Mouse (Mus musculus) mouse trophoblast stem cell (cell line): Measurements from ENCODE around the gene Tmem189.

ENCODE experiments used
- in situ Hi-C, 2 experiments: fragments of 300-500 bp; cut with MseI, MboI; formaldehyde crosslinking; loops; 2 replicates in 1 of 2; 3 replicates in 1 of 2; pipeline ENCODE4 v1.15.1; 2025

Gene Tmem189

GRCm38 (mm10) chr2:167689501-167690218, at the start of gene Tmem189:
Gene Tmem189, minus strand, starts transcription at chr2:167689822.
- in situ Hi-C loops: loop anchor here (5.0 kb wide), 1 partner anchor 203 kb away; no protein-coding TSS in a partner anchor

- in situ Hi-C loops: no loop called here
Measured at GRCm38 (mm10) chr2:167739030-167739429, 49.4 kb upstream of the Tmem189 start.

DNA sequence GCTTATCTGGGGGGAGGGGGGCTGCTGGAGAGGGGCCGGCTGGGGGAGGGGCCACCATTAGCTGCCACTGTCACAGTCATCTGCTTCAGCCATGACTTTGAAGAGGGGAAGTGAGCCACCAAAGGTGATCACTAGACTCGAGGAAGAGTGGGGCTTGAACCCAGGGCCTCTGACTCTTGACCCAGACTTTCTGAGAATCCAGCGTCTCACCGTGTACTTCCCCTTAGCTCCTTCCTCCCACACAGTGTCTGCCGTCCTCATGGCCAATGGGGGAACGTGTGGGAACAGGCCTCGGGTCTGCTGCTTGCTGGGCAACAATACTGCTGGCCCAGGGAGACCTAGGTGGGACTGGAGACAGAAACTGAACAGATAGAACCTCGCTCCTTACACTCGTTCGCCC, 45.2 kb upstream of the Tmem189 start:
- in situ Hi-C loops: no loop called here

DNA sequence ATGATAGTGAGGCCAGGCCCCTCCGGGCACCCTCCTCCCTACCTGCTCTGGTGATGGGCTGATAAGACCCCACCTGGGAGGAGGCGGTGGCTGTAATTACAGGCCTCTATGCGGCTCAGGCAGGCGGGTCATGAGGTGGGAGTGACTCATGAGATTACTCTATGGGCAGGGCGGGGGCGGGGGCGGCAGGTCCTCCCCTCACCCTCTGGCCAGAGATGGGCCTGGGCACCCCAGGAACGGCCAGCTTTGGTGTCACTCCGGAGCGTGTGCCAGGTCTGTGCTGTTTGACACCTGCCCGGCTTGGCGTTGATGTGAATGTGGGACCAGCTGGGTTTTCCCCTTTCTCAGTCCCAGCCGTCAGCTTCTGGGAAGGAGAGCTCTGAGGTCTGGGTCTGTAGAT, 41.5 kb upstream of the Tmem189 start:
- in situ Hi-C loops: no loop called here

DNA sequence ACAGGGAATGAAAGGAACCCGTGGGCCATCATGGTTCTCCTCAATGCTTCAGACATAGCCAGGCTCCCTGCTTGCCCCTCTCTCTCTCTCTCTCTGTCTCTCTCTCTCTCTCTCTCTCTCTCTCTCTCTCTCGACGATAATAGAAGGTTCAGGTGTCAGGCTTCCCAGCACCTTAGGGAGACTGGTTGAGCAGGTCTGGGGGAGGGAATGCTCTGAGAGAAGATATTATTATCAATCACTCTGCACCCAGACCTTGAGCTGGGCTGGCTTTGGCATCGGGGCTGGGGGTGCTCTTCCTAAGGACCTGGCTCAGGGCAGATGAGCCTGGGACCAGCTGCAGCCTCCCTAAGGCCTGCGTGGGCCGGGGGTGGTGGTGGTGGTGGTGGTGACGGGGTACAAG, 40.4 kb upstream of the Tmem189 start:
- in situ Hi-C loops: no loop called here

GRCm38 (mm10) chr2:167727161-167727560, 37.5 kb upstream of the Tmem189 start:
- in situ Hi-C loops: no loop called here

GRCm38 (mm10) chr2:167725879-167726278, 36.3 kb upstream of the Tmem189 start:
- in situ Hi-C loops: no loop called here

DNA sequence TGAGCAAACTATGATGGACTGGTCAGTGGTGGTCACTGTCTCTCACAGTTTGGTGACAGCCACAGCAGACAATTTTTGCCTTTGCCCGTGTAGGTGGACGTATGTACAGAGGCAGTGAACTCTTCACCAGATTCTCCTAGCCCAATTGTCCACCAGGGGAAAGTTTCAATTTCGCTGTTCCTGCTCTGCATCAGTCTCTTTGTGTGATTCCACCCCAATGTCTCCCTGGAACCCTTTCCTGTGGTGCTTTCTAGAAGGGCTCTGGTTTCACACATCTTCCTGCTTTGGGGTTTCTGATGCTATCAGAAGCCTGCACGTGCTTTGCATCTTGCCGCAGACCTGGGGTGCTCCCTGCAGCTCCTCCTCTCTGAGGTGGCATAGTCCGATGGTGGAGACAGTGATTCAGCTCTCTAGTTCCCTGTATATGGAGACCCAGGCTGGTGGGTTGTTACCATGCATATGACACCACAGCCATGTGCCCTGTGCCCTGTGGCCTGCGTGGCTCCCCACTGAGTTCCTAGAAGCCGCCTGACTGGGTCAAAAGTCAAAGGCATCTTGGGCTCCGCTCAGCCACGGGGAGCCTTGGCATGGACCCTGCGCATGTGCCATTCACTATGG, 34.1 kb upstream of the Tmem189 start:
- in situ Hi-C loops: no loop called here

DNA sequence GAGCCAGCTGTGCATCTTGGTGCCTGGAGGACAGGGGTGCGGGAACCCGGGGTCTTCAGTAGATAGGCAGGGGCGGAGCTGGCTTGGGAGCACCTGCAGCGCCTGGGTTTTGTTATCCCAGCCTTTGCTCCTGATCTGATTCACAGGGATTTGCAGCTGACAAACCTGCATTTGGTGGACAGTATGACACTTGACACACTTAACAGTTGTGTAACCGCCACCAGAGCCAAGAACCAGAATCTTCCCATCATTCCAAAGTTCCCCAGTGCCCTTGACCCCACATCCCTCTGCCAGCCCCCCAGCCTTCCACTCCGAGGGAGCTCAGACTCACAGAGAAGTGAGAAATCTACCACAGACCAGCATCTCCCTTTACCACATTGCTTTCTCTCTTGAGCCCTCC, 32.9 kb upstream of the Tmem189 start:
- in situ Hi-C loops: no loop called here

DNA sequence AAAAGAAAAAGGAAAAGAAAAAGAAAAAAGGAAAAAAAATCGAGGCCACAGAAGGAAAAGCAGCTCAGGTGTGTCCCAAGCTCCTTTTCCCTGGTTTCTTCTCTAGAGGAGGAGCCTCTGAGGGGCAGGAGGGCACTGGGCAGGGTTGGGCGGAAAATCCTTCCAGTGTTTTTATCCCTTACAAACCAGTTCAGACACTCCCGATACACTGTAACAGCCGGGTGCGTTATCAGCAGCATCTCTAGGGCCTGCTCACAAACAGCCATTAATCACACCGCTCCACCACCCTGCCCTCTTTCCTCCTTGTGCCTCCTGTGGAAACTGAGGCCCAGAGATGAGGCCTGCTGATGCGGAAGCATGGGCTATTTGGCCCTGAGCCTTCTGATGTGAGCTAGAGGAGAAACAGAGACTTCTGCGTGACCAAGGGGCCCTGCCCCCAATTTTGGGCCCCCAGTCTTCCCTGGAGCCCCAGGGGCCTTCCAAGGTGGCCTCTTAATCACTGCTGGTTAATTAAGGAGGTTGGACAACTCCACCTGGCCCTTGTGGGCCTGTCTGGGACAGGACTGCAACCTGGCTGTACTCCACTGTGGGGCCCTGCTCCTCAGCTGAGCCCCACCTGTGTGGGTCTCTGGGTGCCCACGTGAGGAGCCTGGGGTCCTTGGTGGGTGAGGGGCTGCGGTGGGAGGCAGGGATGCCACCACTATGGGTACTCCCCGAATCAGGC, 31.7 kb upstream of the Tmem189 start:
- in situ Hi-C loops: no loop called here

DNA sequence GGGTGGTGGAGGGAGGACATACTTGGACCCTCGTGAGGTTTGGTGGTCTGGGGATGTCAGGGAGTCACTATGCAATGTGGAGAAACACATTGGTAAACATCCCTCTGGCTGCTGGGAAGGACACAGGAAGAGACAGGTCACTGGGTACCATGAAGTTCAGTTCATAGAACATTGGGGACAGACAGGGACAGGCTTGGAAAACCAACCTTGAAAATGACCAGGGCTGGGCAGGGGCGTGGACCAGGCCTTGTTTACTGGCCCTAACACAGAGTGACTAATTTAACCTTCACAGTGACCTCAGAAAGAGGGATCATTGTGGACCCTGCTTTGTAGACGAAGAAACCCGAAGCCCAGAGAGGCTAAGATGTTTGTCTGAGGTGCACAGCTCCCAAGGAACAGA, 29.9 kb upstream of the Tmem189 start:
- in situ Hi-C loops: no loop called here

DNA sequence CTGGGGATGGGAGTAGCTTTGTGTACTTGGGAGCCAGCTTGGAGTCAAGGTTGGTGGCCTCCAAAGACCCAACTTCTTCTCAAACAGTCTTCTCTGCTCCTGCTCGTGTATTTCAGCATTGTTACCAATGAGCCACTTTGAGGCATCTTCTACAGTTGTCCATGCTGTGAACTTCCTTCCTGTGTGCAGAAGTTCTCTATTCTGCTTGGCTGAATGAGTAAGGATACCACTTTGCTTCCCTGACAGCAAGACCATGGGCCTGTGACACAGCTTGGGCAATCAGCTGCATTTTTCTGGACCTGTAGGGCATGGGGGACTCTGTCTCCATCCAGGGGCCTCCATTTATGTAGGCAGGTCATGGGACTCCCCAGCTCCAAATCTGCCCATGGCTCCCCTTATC, 27.6 kb upstream of the Tmem189 start:
- in situ Hi-C loops: no loop called here

DNA sequence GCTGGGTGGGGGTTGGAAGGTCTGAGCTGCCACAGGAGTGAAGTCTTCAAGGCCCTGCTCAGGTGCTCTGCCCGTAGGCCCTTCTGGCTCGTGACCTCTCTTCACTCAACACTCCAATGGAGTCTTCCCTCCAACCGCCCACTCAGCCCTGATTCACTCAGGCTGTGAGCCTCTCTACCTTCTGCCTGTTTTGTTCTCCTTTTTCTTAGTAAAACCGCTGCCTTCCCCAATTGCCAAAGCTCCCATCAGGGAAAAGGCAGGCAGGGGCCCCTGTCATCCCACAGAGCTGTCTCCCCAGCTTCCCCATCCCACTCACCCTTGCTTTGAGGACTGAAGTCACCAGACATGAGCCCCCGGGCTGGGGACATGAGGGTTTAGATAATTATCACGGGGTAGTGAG, 25.4 kb upstream of the Tmem189 start:
- in situ Hi-C loops: no loop called here

- in situ Hi-C loops: no loop called here
Measured at GRCm38 (mm10) chr2:167714298-167714697, 24.7 kb upstream of the Tmem189 start.

GRCm38 (mm10) chr2:167712872-167713821, 23.5 kb upstream of the Tmem189 start:
- in situ Hi-C loops: no loop called here

DNA sequence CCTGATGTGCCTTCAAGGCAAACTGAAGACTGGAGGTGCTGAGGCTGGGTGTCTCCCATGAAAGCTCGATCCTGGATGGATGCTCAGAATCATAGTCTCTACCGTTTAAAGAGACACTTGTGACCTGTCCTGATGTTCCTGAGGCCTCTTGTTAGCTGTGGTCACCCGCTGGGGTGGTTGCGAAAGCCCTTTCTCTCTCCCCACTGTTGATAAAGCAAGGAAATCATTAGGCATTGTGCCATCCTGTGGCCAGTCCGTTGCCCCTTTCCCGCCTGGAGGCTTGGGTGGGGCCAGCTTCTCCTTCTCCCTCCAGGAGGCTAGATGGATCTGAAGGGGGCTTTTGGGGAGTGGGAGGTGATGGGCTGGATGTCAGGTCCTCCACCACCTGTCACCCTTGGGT, 21.0 kb upstream of the Tmem189 start:
- in situ Hi-C loops: no loop called here

GRCm38 (mm10) chr2:167709969-167710368, 20.3 kb upstream of the Tmem189 start:
- in situ Hi-C loops: no loop called here

- in situ Hi-C loops: no loop called here
Measured at GRCm38 (mm10) chr2:167708373-167708772, 18.8 kb upstream of the Tmem189 start.

DNA sequence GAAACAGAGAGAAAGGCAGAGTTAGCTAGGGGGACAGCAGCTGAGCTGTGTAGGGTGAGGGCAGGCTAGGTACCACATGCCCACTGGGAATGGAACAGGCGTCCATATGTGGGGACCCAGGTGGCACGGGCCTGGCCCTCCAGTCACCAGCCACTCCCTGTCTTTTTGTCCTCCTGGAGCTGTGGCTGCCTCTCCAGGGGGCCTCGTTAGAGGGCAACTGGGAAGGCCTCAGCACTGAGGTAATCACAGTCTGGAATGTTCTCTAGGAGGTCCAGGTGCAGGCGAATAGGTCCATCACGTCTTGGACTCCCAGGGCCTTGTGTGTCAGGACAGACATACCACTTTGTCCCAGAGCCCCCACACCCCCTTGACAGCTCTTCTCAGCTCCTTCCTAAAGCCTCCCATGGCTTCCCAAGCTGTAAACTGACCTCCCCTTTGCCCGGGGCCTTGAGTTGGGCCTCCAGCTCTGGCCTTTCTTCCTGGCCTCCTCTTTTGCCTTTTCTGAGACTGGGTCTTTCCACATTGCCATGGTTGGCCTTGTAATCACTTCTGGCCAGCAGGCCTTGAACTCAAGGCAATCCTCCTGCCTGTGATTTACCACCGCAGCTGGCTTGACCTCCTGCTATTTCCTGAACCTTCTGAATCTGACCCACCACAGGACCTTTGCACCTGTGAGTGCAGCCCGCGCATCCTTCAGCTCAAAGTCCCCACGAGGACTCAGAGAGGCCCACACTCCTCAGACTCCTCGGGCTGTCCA, 16.7 kb upstream of the Tmem189 start:
- in situ Hi-C loops: no loop called here

GRCm38 (mm10) chr2:167704409-167704808, 14.8 kb upstream of the Tmem189 start:
- in situ Hi-C loops: no loop called here

GRCm38 (mm10) chr2:167702126-167702525, 12.5 kb upstream of the Tmem189 start:
- in situ Hi-C loops: no loop called here
